Mouse (Mus musculus): ENCODE results near the gene Gpr1.
"Not testable (repeated sequence)": the region's sequence is repeated elsewhere in the genome, so short reads cannot be mapped to it uniquely, and the experiment has no call there.

Gpr1 gene

GRCm38 (mm10) chr1:63176604-63177421 is 37.5 kb downstream of the Gpr1 start, which contains the start of the genes Eef1b2 and Ndufs1:
TSS of gene Eef1b2 (plus strand) at chr1:63176825.
TSS of gene Ndufs1 (minus strand) at chr1:63176833.
- DNase-seq, result peak; percentile 99

GRCm38 (mm10) chr1:63176259-63176603 is 38.1 kb downstream of the Gpr1 start:
- no peak for DNase-seq

GRCm38 (mm10) chr1:63175853-63176252 is 38.5 kb downstream of the Gpr1 start:
- DNase-seq, result peak; percentile 22

- DNase-seq, result no peak
Measured at GRCm38 (mm10) chr1:63168638-63169037, 45.7 kb downstream of the Gpr1 start.

- no peak for DNase-seq
Measured at GRCm38 (mm10) chr1:63140231-63140630, 74.1 kb downstream of the Gpr1 start.

GRCm38 (mm10) chr1:63138586-63138985 is 75.8 kb downstream of the Gpr1 start:
- DNase-seq, result not testable (repeated sequence)

- no peak for DNase-seq
Measured at GRCm38 (mm10) chr1:63137971-63138370, 76.4 kb downstream of the Gpr1 start.

GRCm38 (mm10) chr1:63134530-63134929 is 79.8 kb downstream of the Gpr1 start:
- no peak for DNase-seq
